In the genomic region with DNA sequence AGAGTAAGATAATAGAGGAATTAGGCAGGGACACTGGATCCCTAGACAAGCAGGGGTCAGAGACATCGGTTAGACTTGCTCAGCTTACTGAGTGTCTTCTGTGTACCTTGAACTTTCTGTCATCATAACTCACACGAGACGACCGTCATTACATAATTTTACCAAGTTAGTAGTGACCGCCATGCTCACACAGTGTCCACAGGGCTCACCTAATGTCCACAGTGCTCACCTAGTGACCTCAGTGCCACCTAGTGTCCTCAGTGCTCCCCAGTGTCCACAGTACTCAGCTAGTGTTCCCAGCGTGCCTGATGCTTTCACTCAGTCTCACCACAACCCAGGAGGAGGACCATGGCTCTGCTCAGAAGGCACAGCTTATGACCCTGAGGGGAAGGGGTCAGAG, we compare ENCODE assay signal across 28 mouse cellular contexts.
DNase-seq lines count a peak whose midpoint lies in the region; ATAC-seq and TF ChIP-seq lines count a peak whose summit lies in the region.
"Had no signal": no experiment of that assay in that cellular context is flagged by ENCODE, and none has a peak within 500 bp of the region (broad histone marks: within the 10 kb centered on the region; RNA-seq: fewer than 3 reads in every experiment).

No protein-coding gene starts in this region.

- no peak overlapping the region for H3K4me2 ChIP-seq in liver, embryonic 16.5 days (ENCODE audit: low read depth, low read length)
- H3K4me2 ChIP-seq in CH12.LX (ENCODE audit: insufficient read depth, low read depth, poor library complexity, severe bottlenecking), result no peak overlapping the region
- H3K4me2 ChIP-seq: heart, embryonic 12.5 days; hindbrain, embryonic 14.5 days; limb, embryonic 12.5 days; liver, embryonic 15.5 days; midbrain, embryonic 12.5 days; neural tube, embryonic 12.5 days had no signal

- in situ Hi-C loops in CH12.LX (cut with MboI; ENCODE audit: low pct_ligation_motif_present, low pct_unique_long_range_greater_than_20kb, low sequenced_read_pairs), result no loop called here

- DNase-seq in adrenal gland, adult 2 months, result peak; percentile 30
- no peak for DNase-seq in adrenal gland, adult 18-20 months (ENCODE audit: low spot score in 2 of 2)
- peak; percentile 71 for DNase-seq in kidney, adult 2 months
- no peak for DNase-seq in kidney, adult 11 months
- DNase-seq in liver, result no peak
- DNase-seq in CH12.LX (ENCODE audit: extremely low read depth), result no peak
- no peak for DNase-seq in embryonic facial prominence, embryonic 10.5 days (ENCODE audit: low spot score)
- DNase-seq: adrenal gland, adult 8-10 months; cerebellum, adult 2 months; cerebellum, postnatal 14 days; gastrocnemius, postnatal 36 days; heart, adult 18-20 months; kidney, postnatal 14 days; lung, postnatal 10 days; right cerebral cortex, adult 18-20 months; thymus, adult 2 months; thymus, postnatal 36 days had no signal

- ATAC-seq in liver, embryonic 16.5 days (ENCODE audit: low read depth), result peak; percentile 47; the same call in 1 of the 2 replicates
- ATAC-seq: forebrain, embryonic 14.5 days had no signal

- H3K27ac ChIP-seq in kidney, adult 2 months (ENCODE audit: insufficient read depth, low read depth, low read length), result no peak overlapping the region
- no peak overlapping the region for H3K27ac ChIP-seq in liver, embryonic 16.5 days (ENCODE audit: low read length)
- no peak overlapping the region for H3K27ac ChIP-seq in CH12.LX (ENCODE audit: insufficient read depth, low read depth)
- H3K27ac ChIP-seq in embryonic facial prominence, embryonic 10.5 days (replicated peaks), result no peak overlapping the region
- H3K27ac ChIP-seq: hindbrain, embryonic 14.5 days; layer of hippocampus, adult 2 months; left cerebral cortex, adult 2 months; limb, embryonic 12.5 days; liver, embryonic 15.5 days; midbrain, embryonic 12.5 days; neural tube, embryonic 12.5 days had no signal

- H3K79me2 ChIP-seq in CH12.LX (replicated peaks; ENCODE audit: control insufficient read depth, extremely low read depth, insufficient read depth, poor library complexity, severe bottlenecking), result no peaks in the 10 kb centered on the region

- no peak for TF ChIP-seq POLR2A in kidney, adult 2 months (IDR thresholded peaks at IDR 0.05; ENCODE audit: low read depth, low read length)
- TF ChIP-seq POLR2A in CH12.LX (IDR thresholded peaks at IDR 0.05; ENCODE audit: low read depth, low read length), result no peak

- peaks cover 5% of the 10 kb centered on the region; the same call in 1 of the 2 replicates for H3K4me1 ChIP-seq in kidney, adult 2 months (ENCODE audit: control insufficient read depth, insufficient read depth, low read length)
- no peaks in the 10 kb centered on the region; the same call in none of the 2 replicates for H3K4me1 ChIP-seq in liver, embryonic 16.5 days (ENCODE audit: control insufficient read depth, low read depth, low read length)
- H3K4me1 ChIP-seq in CH12.LX (ENCODE audit: control insufficient read depth in 1 of 2, insufficient read depth in 2 of 2), result no peaks in the 10 kb centered on the region
- peaks cover 1% of the 10 kb centered on the region; the same call in 1 of the 2 replicates for H3K4me1 ChIP-seq in embryonic facial prominence, embryonic 10.5 days
- H3K4me1 ChIP-seq: heart, embryonic 12.5 days; limb, embryonic 12.5 days; midbrain, embryonic 12.5 days; neural tube, embryonic 12.5 days had no signal

- TF ChIP-seq EP300 in CH12.LX (IDR thresholded peaks at IDR 0.05; ENCODE audit: low read length), result no peak

- peak; percentile 54 for TF ChIP-seq CTCF in kidney, adult 2 months (conservative IDR thresholded peaks at IDR 0.05; ENCODE audit: insufficient read depth, insufficient read length, low read depth, low read length)
- 0 out of 4 replicates have a peak, but pooled peaks of 1 of the 2 experiments have one; percentile 22 for TF ChIP-seq CTCF in CH12.LX (conservative IDR thresholded peaks at IDR 0.05 in 1 of 2, IDR thresholded peaks at IDR 0.05 in 1 of 2; ENCODE audit: low read depth in 2 of 2, low read length in 2 of 2)

- dilution Hi-C loops in CH12.LX (cut with MboI; ENCODE audit: extremely low pct_ligation_motif_present, extremely low pct_unique_long_range_greater_than_20kb, low sequenced_read_pairs), result no loop called here

- H3K9ac ChIP-seq in liver, embryonic 16.5 days (ENCODE audit: low read depth, low read length), result no peak overlapping the region
- H3K9ac ChIP-seq in CH12.LX (ENCODE audit: insufficient read depth, low read depth), result no peak overlapping the region
- H3K9ac ChIP-seq: heart, embryonic 12.5 days; hindbrain, embryonic 14.5 days; limb, embryonic 12.5 days; liver, embryonic 15.5 days; midbrain, embryonic 12.5 days; neural tube, embryonic 12.5 days had no signal

- H3K27me3 ChIP-seq in kidney, adult 2 months (replicated peaks; ENCODE audit: control insufficient read depth, insufficient read depth, low read length), result no peaks in the 10 kb centered on the region
- H3K27me3 ChIP-seq in liver, embryonic 16.5 days (ENCODE audit: control insufficient read depth, insufficient read depth, low read depth, low read length), result no peaks in the 10 kb centered on the region
- peaks cover 2% of the 10 kb centered on the region for H3K27me3 ChIP-seq in CH12.LX (replicated peaks)
- no peaks in the 10 kb centered on the region for H3K27me3 ChIP-seq in embryonic facial prominence, embryonic 10.5 days (replicated peaks; ENCODE audit: low read depth, poor library complexity, severe bottlenecking)
- H3K27me3 ChIP-seq: heart, embryonic 12.5 days; limb, embryonic 12.5 days; liver, embryonic 15.5 days; midbrain, embryonic 12.5 days; neural tube, embryonic 12.5 days had no signal

- H3K4me3 ChIP-seq in kidney, adult 2 months (ENCODE audit: insufficient read depth, low read depth, low read length), result no peak overlapping the region
- no peak overlapping the region for H3K4me3 ChIP-seq in liver, embryonic 16.5 days (ENCODE audit: low read depth, low read length)
- no peak overlapping the region for H3K4me3 ChIP-seq in CH12.LX (replicated peaks in 1 of 3; ENCODE audit: low read depth in 2 of 3, low read length in 2 of 3, poor library complexity in 1 of 3)
- no peak overlapping the region for H3K4me3 ChIP-seq in embryonic facial prominence, embryonic 10.5 days
- H3K4me3 ChIP-seq: heart, embryonic 12.5 days; layer of hippocampus, adult 2 months; left cerebral cortex, adult 2 months; limb, embryonic 12.5 days; liver, embryonic 15.5 days; midbrain, embryonic 12.5 days; myocyte; neural tube, embryonic 12.5 days had no signal

- 54% methylated on average over 6 of the region's 6 CpGs for WGBS in kidney, adult 2 months
- 70% methylated on average over 6 of the region's 6 CpGs for WGBS in liver, embryonic 16.5 days (ENCODE audit: insufficient replicate concordance)
- 86% methylated on average over 6 of the region's 6 CpGs for WGBS in embryonic facial prominence, embryonic 10.5 days

- H3K9me3 ChIP-seq in liver, embryonic 16.5 days (replicated peaks; ENCODE audit: control insufficient read depth, low read length), result no peaks in the 10 kb centered on the region
- no peaks in the 10 kb centered on the region for H3K9me3 ChIP-seq in CH12.LX (replicated peaks; ENCODE audit: low read length)
- H3K9me3 ChIP-seq in embryonic facial prominence, embryonic 10.5 days, result no peaks in the 10 kb centered on the region
- H3K9me3 ChIP-seq: limb, embryonic 12.5 days; liver, embryonic 15.5 days; midbrain, embryonic 12.5 days; neural tube, embryonic 12.5 days had no signal

- H3K36me3 ChIP-seq in kidney, adult 2 months (ENCODE audit: control insufficient read depth, insufficient read depth, low read length), result no peaks in the 10 kb centered on the region
- H3K36me3 ChIP-seq in liver, embryonic 16.5 days (ENCODE audit: control insufficient read depth, insufficient read depth), result no peaks in the 10 kb centered on the region
- no peaks in the 10 kb centered on the region for H3K36me3 ChIP-seq in CH12.LX (replicated peaks in 1 of 2; ENCODE audit: control insufficient read depth in 1 of 2, insufficient read depth in 1 of 2, low read length in 1 of 2)
- H3K36me3 ChIP-seq in embryonic facial prominence, embryonic 10.5 days (replicated peaks), result no peaks in the 10 kb centered on the region
- H3K36me3 ChIP-seq: heart, embryonic 12.5 days; limb, embryonic 12.5 days; liver, embryonic 15.5 days; midbrain, embryonic 12.5 days; neural tube, embryonic 12.5 days had no signal

- no peak; the same call in 1 of the 2 replicates for TF ChIP-seq RAD21 in CH12.LX (IDR thresholded peaks at IDR 0.05; ENCODE audit: low read depth, low read length)

TF ChIP-seq in CH12.LX, 34 proteins besides CTCF, POLR2A, EP300 and RAD21:
- TF ChIP-seq ETS1 (conservative IDR thresholded peaks at IDR 0.05; ENCODE audit: low read depth, low read length) (no peak), SMC3 (IDR thresholded peaks at IDR 0.05; ENCODE audit: low read depth, low read length) (peak; percentile 22; the same call in 1 of the 2 replicates), HCFC1 (IDR thresholded peaks at IDR 0.05; ENCODE audit: low read depth, low read length) (no peak), TBP (conservative IDR thresholded peaks at IDR 0.05; ENCODE audit: low read depth, low read length) (no peak)
TF ChIP-seq in CH12.LX: peak in this region for 1.

Comparison
In these comparisons a context has a peak if more than half of its experiments do, and no peak if none do; other contexts are left out.
1. DNase-seq: peak in adrenal gland, adult 2 months (single experiment) and kidney, adult 2 months (single experiment); none in adrenal gland, adult 18-20 months (0 of 2), kidney, adult 11 months (single experiment), liver (single experiment), CH12.LX (single experiment) and embryonic facial prominence, embryonic 10.5 days (single experiment).